Mouse (Mus musculus) spleen, adult 12 weeks (tissue): ENCODE measurements around the gene Gm11541.
"Not testable (repeated sequence)": the region's sequence is repeated elsewhere in the genome, so short reads cannot be mapped to it uniquely, and the experiment has no call there.

Experiments used
- DNase-seq: peaks from one replicate; pipeline ENCODE4 v3.0.0; 2022; ENCODE audit warnings: low spot score

The Gm11541 gene

DNA sequence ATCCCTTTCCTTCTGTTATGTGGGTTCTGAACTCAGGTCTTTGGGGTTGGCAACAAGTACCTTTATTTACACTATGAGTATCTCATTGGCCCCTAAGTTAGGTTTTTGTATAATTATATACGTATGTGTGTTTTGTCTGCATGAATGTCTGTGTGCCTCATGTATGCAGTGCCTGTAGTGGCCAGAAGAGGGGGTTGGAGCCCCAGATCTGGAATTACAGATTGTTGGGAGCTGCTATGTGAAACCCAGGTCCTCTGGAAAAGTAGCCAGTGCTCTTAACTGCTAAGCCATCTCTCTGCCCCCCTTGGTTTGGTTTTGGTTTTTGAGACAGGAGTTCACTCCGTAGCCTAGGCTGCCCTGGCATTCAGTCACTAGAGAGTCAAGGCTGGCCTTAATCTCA, 7.2 kb downstream of the Gm11541 start:
- no peak for DNase-seq

DNA sequence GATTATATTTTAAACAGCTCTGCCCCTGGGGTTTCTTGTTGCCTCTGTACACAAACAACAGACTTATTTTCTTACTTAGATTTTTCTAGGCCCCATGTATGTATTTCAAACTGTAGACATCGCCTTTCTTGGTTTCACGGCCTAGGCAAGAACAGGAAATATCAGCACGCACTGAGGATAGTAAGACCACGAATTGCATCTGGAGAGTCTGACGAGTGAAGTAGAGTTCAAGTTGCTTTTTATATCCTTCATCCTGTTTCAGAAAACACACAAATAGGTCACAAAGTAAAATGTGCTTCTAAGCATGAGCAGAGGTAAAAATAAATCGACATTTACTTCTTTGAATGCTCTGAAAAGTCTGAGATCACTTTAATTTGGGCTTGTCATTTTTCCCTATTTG, 8.8 kb downstream of the Gm11541 start:
- DNase-seq, result no peak

DNA sequence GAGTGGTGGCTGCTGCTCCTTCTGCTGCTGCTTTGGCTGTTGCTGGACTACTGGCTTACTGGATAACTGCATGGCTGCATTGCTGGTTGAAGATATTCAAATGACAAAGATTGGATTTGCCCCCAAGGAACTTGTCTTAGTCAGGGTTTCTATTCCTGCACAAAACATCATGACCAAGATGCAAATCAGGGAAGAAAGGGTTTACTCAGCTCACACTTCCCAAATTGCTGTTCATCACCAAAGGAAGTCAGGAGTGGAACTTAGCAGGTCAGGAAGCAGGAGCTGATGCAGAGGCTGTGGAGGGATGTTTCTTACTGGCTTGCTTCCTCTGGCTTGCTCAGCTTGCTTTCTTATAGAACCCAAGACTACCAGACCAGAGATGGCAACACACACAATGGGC, 11.8 kb downstream of the Gm11541 start:
- DNase-seq, result not testable (repeated sequence)

DNA sequence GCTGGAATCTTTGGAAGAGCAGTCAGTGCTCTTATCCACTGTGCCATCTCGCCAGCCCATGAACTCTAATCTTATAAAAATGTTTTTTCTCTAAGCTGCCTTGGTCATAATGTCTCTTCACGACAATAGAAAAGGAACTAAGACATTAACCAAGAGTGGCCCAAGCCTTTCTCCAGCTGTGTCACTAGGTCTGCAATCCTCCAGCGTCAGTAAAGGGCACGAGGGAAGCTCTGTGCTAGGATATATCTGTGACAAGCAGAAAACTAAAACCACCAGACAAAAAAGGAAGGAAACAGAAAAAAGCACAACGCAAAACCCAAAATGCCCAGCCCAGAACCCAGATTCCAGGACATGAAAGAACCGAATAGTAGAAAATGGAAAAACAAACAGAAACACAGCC, 17.1 kb downstream of the Gm11541 start:
- DNase-seq, result no peak

DNA sequence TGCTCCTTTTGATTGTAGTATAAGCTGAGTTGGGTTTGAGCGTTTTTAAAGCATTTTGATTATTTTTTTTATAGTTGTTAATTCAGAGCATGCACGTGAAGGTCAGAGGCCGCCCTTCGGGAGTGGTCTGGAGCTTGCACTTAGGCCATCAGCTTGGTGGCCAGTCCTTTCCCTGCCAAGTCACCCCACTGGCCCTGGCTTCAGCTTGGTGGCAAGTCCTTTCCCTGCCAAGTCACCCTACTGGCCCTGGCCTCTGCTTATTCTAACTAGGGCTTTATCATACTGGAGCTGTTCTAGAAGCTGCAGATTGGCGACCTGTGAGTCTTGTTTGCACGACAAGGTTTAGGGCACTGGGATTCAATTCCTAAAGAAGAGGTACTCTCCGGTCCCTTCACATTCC, 21.9 kb downstream of the Gm11541 start:
- no peak for DNase-seq

DNA sequence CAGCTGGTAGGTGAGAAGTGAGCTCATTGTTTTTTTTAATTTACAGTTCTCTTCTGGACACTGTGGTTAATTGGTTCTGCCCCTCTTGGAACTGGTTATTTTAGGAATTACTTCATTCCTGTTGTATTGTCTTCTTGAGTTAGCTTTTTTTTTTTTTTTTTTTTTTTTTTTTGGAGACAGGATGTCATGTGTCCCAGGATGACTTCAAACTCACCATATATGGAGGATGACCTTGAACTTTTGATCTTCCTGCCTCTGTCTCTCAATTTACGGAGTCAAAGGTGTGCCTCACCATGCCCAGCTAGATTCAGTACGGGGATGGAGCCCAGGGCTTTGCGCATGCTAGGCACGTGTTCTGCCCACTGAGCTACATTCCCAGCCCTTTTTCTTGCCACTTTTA, 22.7 kb downstream of the Gm11541 start:
- DNase-seq, result no peak

DNA sequence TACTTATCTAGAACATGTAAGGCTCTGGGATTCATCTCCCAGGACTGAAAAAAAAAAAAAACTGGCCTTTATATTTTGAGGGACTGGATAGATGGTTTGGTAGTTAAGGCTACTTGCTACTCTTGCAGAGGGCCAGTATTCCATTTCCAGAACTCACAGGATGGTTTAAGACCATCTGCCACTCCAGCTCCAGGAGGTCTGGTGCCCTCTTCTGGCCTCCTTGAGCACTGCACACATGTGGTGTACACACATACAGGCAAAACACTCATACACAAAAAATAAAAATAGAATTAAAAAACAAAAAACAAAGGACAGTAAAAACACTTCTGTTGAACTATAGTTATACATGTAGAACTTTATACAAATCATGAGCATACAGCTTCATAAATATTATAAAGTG, 23.7 kb downstream of the Gm11541 start:
- no peak for DNase-seq

DNA sequence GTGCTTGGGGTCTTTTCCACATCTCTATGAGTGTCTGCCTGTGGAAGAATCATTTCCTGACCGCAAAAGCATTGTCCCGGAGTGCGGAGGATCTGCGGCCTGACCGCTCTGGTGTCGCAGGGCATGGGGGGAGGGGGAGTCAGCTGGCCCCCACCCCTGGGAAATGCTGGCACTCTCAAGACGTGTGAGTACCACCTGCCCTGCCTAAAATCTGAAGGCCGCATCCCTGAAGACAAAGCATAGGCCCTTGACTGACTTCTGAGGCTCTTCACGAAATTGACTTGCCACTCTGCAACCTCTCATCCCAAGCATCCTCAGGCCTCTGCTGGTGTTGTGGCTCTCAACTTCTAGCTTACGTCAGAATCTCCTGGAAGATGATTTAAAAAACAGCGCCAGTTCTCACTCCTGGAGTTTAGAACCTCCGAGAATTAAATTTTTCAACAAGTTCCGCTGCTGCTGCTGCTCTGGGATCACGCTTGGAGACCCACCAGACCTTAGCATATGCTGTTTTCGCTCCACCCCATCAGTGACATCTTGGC, 26.6 kb downstream of the Gm11541 start:
- DNase-seq, result no peak

DNA sequence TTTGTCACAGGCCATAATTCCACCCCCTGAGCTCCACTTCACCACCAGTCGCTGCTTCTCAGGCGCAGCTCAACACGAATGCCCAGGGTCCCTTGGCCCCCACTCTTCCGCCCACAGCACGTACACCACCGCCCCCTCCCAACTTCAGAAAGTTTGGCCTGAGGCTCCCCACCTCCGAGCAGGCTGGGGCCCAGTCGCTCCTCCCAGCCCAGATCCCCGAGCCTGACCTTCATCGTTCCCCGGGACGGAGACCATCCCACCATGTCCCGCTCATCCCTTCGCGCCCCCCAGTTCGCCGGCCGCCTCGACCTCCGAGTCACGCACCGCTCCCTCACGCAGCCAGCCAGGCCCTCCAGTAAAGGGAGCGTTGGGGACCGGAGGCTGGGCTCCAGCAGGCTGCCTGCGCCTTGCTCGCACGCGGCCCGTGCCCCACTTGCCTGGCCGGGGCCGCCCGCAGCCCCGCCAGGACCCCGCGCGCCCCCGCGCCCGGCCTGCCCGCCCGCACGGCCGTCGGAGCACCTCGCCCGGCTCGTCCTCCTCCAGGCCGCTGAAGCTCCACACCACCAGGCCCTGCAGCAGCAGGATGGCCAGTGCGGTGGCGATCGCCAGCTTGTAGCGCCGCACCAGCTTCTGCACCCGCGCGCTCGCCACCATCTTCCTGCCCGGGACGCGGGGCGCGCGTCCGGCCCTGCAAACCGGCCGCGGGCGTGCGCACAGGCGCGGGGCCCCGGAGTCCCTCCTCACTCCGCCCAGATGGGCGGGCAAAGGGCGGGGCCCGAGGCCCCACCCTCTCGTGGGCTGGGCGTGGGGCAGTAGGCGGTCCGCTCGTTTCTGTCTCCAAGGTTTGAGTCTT, 27.3 kb downstream of the Gm11541 start, which contains the start of gene Xylt2:
TSS of gene Xylt2 (minus strand) at position 762 of the 853 bp plus-strand sequence.
- DNase-seq, result peak; percentile 83

DNA sequence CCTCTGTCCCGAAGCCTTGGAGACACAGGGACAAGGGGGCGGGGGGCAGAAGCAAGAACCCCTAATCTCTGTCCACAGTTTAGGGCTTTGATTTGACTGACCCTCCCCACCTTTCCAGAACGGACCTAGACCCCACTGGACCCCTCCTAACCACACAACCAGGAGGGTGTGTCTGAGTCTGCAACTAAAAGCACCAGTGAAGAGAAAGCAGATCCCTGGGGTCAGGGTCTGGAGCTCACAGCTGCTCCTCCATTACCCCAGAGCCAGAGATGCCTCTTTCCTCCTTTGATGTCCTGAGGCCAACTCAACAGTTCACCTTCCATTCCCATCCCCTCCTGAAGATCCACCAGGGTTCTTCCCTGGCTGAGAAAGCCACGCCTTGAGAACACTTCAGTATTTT, 28.0 kb downstream of the Gm11541 start:
- no peak for DNase-seq

DNA sequence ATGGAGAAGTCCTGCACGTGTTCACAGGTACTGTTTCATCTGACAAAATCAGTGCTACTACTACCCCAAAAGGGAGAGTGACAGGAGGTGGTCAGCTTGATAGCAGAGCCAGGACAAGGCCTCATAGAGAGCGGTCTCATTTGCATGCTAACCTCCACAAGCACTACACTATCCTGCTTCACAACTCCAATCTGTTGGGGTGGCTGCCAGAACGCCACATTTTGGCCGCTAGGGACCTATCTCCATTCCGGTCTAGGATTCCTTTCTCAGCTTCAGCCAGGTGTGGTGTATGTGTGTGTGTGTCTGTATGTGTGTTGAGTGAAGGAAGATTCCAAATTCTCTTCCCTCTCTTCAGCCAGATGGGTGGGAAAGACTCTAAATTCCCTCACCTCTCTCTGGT, 28.9 kb downstream of the Gm11541 start:
- no peak for DNase-seq

DNA sequence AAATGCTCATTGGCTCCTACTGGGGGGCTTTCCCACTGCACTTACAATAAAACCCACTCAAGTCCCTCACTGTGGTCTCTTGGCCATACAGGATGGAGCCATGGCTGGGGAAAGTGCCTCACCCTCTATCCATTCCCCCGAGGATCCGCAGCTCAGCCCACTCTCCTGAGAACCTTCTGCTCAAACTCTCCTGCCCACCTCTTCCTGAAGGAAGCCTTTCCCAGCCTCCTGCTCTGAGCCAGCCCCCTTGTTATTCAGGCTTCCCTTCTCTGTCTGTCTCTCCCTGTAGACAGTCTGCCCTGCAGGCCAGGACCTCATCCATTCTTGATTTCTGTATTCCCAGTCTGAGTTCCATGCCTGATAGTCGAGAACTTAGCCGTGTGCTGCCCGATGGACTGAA, 29.3 kb downstream of the Gm11541 start:
- DNase-seq, result no peak

DNA sequence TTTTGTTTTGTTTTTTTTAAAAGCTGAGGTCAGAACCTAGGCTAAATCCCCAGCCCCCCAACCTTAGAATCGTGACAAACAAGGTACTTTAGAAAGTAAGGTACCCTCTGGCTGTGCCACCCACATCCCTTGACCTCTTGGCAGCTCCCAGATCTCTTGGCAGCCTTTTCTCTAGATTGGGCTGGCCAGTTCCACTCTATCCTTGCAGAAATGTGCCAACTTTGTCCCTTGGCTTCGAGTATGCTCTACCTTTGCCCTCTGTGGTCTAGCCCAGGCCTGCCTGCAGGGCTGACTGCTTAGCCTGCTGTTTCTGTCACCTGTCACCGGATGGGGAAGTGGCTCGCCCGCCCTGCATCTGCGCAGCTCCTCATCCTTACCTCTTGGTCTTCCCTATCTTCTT, 39.0 kb downstream of the Gm11541 start:
- no peak for DNase-seq

DNA sequence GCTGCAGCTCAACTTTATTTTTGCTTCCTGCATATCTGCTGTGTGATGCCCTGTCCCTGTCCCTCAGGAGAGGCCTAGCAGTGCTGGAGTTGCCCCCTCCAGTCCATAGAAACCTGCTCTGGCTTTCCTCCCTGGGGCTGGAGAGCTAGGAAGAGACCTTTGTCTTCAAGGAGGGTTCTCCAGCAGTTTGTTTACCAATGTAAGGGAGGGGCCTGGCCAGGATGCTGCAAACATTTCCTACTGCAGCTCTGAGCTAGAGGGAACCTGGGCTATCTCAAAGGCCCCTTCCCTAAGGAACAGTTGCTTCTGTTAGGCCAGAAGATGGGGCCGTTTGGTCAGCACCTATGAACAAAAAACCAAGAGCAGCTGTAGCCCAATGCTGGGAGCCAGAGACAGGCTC, 43.0 kb downstream of the Gm11541 start:
- no peak for DNase-seq

DNA sequence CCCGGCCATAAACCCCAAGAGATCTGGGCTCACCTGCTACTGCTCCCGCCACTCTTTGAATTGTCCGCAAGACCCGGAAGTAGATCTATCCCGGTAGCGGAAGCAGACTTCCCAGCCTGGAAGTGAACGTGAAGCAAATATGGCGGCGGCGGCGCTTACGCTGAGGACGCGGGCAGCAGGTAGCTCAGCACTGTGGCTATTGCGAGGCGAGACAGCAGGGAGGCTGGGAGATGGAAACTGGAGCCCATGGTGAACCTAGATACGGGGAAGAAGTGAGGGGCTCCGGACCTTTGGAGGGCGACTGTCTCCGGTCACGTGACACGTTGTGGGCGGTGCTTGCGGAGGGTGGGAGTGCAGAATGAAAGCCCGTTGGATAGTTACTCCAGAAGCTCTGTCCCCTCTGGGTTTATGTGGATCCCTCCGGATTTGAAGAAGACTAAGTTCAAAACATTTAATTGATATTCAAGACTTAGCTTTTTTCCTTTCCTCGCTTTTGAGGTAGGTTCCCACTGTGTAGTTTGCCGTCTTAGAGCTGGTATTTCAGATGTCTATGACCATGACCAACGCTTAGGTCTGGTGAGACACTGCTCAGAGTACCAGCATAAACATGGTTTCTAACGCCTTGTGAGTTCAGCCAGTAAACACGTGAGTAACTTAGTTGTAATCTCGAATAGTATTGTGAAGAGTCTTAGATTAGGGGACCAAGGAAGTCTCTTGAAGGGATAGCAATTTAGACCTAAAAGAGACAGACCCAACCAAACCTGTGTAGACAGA, 50.4 kb downstream of the Gm11541 start, which contains the start of the genes Mrpl27 and Eme1:
TSS of gene Mrpl27 (plus strand) at position 105 of the 774 bp plus-strand sequence.
TSS of gene Eme1 (minus strand) at position 302 of the 774 bp plus-strand sequence.
- DNase-seq, result peak; percentile 85

DNA sequence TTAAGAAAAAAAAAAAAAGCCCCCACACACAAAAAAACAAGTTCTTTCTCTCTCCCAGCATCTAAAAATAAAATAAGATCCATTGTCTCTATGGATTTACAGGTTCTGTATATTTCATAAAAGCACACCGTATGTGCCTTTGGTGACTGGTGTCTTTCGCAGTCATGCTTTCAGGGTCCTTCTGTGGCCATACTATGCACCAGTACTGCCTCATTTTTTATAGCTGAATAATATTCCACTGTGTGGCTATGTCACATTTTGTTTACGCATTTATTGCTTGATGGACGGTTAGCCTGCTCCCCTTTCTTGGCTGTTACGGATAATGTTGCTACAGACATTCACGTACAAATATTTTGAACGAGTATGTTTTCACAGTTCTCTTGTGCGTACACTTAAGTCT, 51.3 kb downstream of the Gm11541 start:
- DNase-seq, result no peak

DNA sequence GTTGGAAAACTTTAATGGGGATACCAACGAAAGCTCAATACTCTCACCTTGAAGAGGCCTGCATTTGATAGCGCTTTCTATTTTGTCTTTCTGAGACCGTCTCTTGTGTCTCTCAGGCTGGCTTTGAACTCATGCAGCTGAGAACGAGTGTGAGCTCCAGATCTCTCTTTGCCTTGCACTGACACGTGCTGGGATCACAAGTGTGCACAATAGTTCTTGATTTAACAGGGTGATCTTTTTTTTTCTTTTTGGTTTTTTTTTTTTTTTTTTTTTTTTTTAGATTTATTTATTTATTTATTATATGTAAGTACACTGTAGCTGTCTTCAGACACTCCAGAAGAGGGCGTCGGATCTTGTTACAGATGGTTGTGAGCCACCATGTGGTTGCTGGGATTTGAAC, 53.1 kb downstream of the Gm11541 start:
- not testable (repeated sequence) for DNase-seq

DNA sequence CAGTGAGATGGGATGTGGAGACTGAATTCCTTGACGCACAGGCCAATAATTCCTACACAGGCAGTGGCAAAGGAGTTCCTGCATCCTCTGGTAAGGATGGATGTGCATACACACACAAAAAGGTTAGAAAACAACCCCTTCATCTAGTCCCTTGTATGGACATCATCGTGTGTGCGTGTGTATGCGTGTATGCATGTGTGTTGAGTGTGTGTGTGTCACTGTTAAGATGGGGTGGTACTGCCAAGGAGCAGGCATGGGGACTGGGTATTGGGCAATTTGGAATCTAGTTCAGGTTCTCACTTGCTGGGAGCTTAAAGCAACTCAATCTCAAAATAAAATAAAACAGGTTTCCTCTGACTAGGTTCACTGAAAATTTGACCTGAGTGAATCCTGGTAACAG, 57.8 kb downstream of the Gm11541 start:
- no peak for DNase-seq
